Mouse (Mus musculus) liver, postnatal 0 days (tissue): ENCODE measurements around the gene Tmbim6.

Experiments used
- CTCF ChIP-seq: sonication (generic); IDR thresholded peaks from 2 replicates; pipeline ENCODE4 v1.5.1; 2016; ENCODE audit warnings: antibody characterized with exemption, low read depth
- EP300 ChIP-seq: IDR thresholded peaks from 2 replicates; pipeline ENCODE4 v1.6.1; 2016; ENCODE audit warnings: antibody characterized with exemption, low read depth, mild to moderate bottlenecking

DNA sequence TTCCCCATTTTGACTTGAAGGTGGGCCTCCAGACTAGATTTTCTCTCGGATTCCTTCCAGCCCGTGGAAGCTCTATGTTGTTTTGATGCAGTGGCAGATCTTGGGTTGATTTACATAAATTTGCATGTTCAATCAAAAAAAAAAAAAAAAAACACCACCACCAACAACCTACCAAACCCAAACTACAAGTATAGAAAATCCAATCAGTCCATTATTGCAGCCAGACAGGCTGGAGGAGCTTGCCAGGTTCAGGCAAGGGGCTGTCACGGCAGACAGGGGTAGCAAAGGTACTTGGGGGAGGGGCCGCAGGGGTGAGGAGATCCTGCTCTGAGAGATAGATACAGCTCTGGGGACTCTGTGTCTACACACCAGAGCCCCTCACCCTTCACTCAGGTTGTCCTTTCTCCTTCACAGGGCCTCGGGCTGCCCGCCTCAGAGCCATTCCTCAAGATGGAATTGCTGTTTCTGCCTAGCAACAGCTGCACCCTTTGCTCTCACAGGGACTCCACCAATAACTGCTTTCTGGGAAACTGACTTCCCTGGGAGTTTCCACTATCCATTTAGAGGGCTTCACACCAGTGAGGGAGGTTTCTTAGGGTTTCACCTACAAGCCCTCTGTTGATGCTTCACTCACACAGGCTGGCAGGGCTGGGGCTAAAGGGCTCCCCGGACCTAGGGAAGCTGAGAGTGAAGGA, 62.0 kb downstream of the Tmbim6 start:
- TF ChIP-seq CTCF (no peak), EP300 (no peak)
